ENCODE assay signal across 8 mouse cellular contexts in genomic region chr3:158036329-158036988, GRCm38 (mm10). TPM values are rescaled to one million over a fixed set of nuclear protein-coding genes. Genes with fewer than 3 reads are reported as not detected.
DNase-seq lines count a peak whose midpoint lies in the region; ATAC-seq and TF ChIP-seq lines count a peak whose summit lies in the region.

TSS of gene Srsf11 (minus strand) at chr3:158036639.
TSS of gene Lrrc40 (plus strand) at chr3:158036662.

- no peak for TF ChIP-seq EP300 in ES-Bruce4 (IDR thresholded peaks at IDR 0.05; ENCODE audit: insufficient read depth, low read depth, low read length)

- peak; percentile 94 to 96 for DNase-seq in heart, postnatal 14 days
- peak; percentile 95 for DNase-seq in layer of hippocampus, adult 11-12 months (ENCODE audit: low spot score)
- peak; percentile 94 to 96 for DNase-seq in lung, adult 18-20 months
- peak; percentile 96 for DNase-seq in testis, postnatal 14 days (ENCODE audit: low spot score)

- peak within 1 kb of the TSS; percentile 91 for H3K4me3 ChIP-seq in ES-Bruce4 (ENCODE audit: low read depth, low read length)
- peak within 1 kb of the TSS; percentile 66 for H3K4me3 ChIP-seq in forebrain, embryonic 13.5 days
- H3K4me3 ChIP-seq in neural tube, embryonic 15.5 days (replicated peaks), result peak within 1 kb of the TSS; percentile 90

- H3K27me3 ChIP-seq in ES-Bruce4 (ENCODE audit: control insufficient read depth, insufficient read depth, low read length, poor library complexity, severe bottlenecking), result no peaks in the 10 kb centered on the region
- H3K27me3 ChIP-seq in forebrain, embryonic 13.5 days, result no peaks in the 10 kb centered on the region
- no peaks in the 10 kb centered on the region for H3K27me3 ChIP-seq in neural tube, embryonic 15.5 days (replicated peaks)

- WGBS in forebrain, embryonic 13.5 days, result under 1% methylated on average over 55 of the region's 55 CpGs
- WGBS in neural tube, embryonic 15.5 days, result under 1% methylated on average over 55 of the region's 55 CpGs

- H3K4me1 ChIP-seq in ES-Bruce4 (ENCODE audit: control insufficient read depth, insufficient read depth, low read length), result peaks cover 1% of the 10 kb centered on the region
- H3K4me1 ChIP-seq in forebrain, embryonic 13.5 days, result peaks cover 32% of the 10 kb centered on the region
- peaks cover 34% of the 10 kb centered on the region for H3K4me1 ChIP-seq in neural tube, embryonic 15.5 days

- peak; percentile 95 for ATAC-seq in cerebellum, adult (ENCODE audit: insufficient number of reproducible peaks, low FRiP score, low TSS enrichment)
- peak; percentile 97 for ATAC-seq in forebrain, embryonic 13.5 days
- peak; percentile 96 for ATAC-seq in neural tube, embryonic 15.5 days (ENCODE audit: low FRiP score)

- peak within 1 kb of the TSS; percentile 74 for H3K9ac ChIP-seq in ES-Bruce4 (ENCODE audit: low read depth, poor library complexity, severe bottlenecking)
- H3K9ac ChIP-seq in forebrain, embryonic 13.5 days, result peak within 1 kb of the TSS; percentile 86
- peak within 1 kb of the TSS; percentile 90 for H3K9ac ChIP-seq in neural tube, embryonic 15.5 days (replicated peaks)

- H3K27ac ChIP-seq in ES-Bruce4 (ENCODE audit: insufficient read depth, low read length), result peak within 1 kb of the TSS; percentile 32
- H3K27ac ChIP-seq in forebrain, embryonic 13.5 days, result peak within 1 kb of the TSS; percentile 73
- H3K27ac ChIP-seq in neural tube, embryonic 15.5 days (replicated peaks), result peak within 1 kb of the TSS; percentile 85

- H3K4me2 ChIP-seq in forebrain, embryonic 13.5 days, result peak within 1 kb of the TSS; percentile 73
- H3K4me2 ChIP-seq in neural tube, embryonic 15.5 days, result peak within 1 kb of the TSS; percentile 71

- TF ChIP-seq CTCF in ES-Bruce4 (IDR thresholded peaks at IDR 0.05; ENCODE audit: low read depth, low read length), result no peak

- H3K9me3 ChIP-seq in ES-Bruce4 (replicated peaks; ENCODE audit: control insufficient read depth, insufficient read depth, low read length, poor library complexity, severe bottlenecking), result no peaks in the 10 kb centered on the region
- H3K9me3 ChIP-seq in forebrain, embryonic 13.5 days (replicated peaks), result no peaks in the 10 kb centered on the region
- H3K9me3 ChIP-seq in neural tube, embryonic 15.5 days (replicated peaks), result no peaks in the 10 kb centered on the region

- TF ChIP-seq POLR2A in ES-Bruce4 (IDR thresholded peaks at IDR 0.05; ENCODE audit: insufficient read depth, low read length), result peak; percentile 20

- no peaks in the 10 kb centered on the region; the same call in 1 of the 2 replicates for H3K36me3 ChIP-seq in ES-Bruce4 (ENCODE audit: control insufficient read depth, insufficient read depth, low read length, poor library complexity, severe bottlenecking)
- no peaks in the 10 kb centered on the region for H3K36me3 ChIP-seq in forebrain, embryonic 13.5 days (ENCODE audit: poor library complexity, severe bottlenecking)
- no peaks in the 10 kb centered on the region for H3K36me3 ChIP-seq in neural tube, embryonic 15.5 days

- intact Hi-C loops in heart, postnatal 14 days (cut with DNase I), result loop anchor here (1.0 kb wide), 1 partner anchor 89 kb away; the partner anchor contains the start of gene Ankrd13c

RNA-seq across cellular contexts. Expression of gene Srsf11, which starts in this region (rescaled TPM):
- 342 and 346 TPM in 2 replicates for polyA plus RNA-seq in ES-Bruce4 (2011; ENCODE audit: insufficient read depth, insufficient read length, low read depth, missing spikeins)
- 333 and 352 TPM in 2 replicates for polyA plus RNA-seq in forebrain, embryonic 13.5 days (2015; fragmentation: Nextera tagmentation; extraction: Ambion mirVana)
- total RNA-seq in heart, postnatal 14 days (2021), result 10 to 100 TPM; 66.0 to 69.1 TPM
- polyA plus RNA-seq in neural tube, embryonic 15.5 days (2015; fragmentation: Nextera tagmentation; extraction: Ambion mirVana), result 228 and 246 TPM in 2 replicates

RNA-seq across cellular contexts. Expression of gene Lrrc40, which starts in this region (rescaled TPM):
- polyA plus RNA-seq in ES-Bruce4 (2011; ENCODE audit: insufficient read depth, insufficient read length, low read depth, missing spikeins), result 92.2 and 106 TPM in 2 replicates
- polyA plus RNA-seq in forebrain, embryonic 13.5 days (2015; fragmentation: Nextera tagmentation; extraction: Ambion mirVana), result 65.8 and 75.4 TPM in 2 replicates
- total RNA-seq in heart, postnatal 14 days (2021), result 10 to 100 TPM; 11.6 to 13.5 TPM
- polyA plus RNA-seq in neural tube, embryonic 15.5 days (2015; fragmentation: Nextera tagmentation; extraction: Ambion mirVana), result 43.0 and 45.1 TPM in 2 replicates

Comparison
In these comparisons a context has a peak if more than half of its experiments do, and no peak if none do; other contexts are left out.
1. Peak in every context shown above with its lines: DNase-seq, ATAC-seq, H3K4me3 ChIP-seq and H3K27ac ChIP-seq.
2. H3K27ac ChIP-seq: peak in every context shown above with its lines; median percentile 85 in neural tube, embryonic 15.5 days; 73 in forebrain, embryonic 13.5 days; 32 in ES-Bruce4.